Mouse (Mus musculus) hindbrain, embryonic 16.5 days (tissue): ENCODE results near the gene Trim5. TPM values are rescaled to one million over a fixed set of nuclear protein-coding genes. Genes with fewer than 3 reads are reported as not detected.
"Not testable (repeated sequence)": the region's sequence is repeated elsewhere in the genome, so short reads cannot be mapped to it uniquely, and the experiment has no call there.

ENCODE experiments used
- ATAC-seq: fragments of 200-750 bp; cut with Nextera tagmentation; 2 replicates; pipeline ENCODE4 v1.8.0; 2017; ENCODE audit warnings: moderate TSS enrichment, moderate library complexity
- H3K27ac ChIP-seq: fragments of 300-500 bp; sonication (generic); 2 replicates; pipeline ENCODE4 v1.5.1; 2014; ENCODE audit warnings: low read depth, mild to moderate bottlenecking, control low read depth, low read length, moderate library complexity
- H3K27me3 ChIP-seq: fragments of 300-500 bp; sonication (generic); replicated peaks from 2 replicates; pipeline ENCODE4 v1.6.1; 2014; ENCODE audit warnings: low read length; ENCODE audit not compliant: control insufficient read depth, insufficient read depth
- H3K36me3 ChIP-seq: fragments of 300-500 bp; sonication (generic); 2 replicates; pipeline ENCODE4 v1.6.1; 2014; ENCODE audit warnings: mild to moderate bottlenecking, low read length, moderate library complexity, mixed read lengths; ENCODE audit not compliant: control insufficient read depth, insufficient read depth
- H3K4me1 ChIP-seq: fragments of 300-500 bp; sonication (generic); 2 replicates; pipeline ENCODE4 v1.6.1; 2014; ENCODE audit warnings: low read depth, low read length; ENCODE audit not compliant: control insufficient read depth, insufficient read depth
- H3K4me2 ChIP-seq: fragments of 300-500 bp; sonication (generic); 2 replicates; pipeline ENCODE4 v1.6.1; 2014; ENCODE audit warnings: mild to moderate bottlenecking, low read length, control low read depth, moderate library complexity
- H3K4me3 ChIP-seq: fragments of 300-500 bp; sonication (generic); 2 replicates; pipeline ENCODE4 v1.5.1; 2014; ENCODE audit warnings: mild to moderate bottlenecking, low read length, control low read depth, moderate library complexity
- H3K9ac ChIP-seq: fragments of 300-500 bp; sonication (generic); 2 replicates; pipeline ENCODE4 v1.6.1; 2014; ENCODE audit warnings: low read depth, mild to moderate bottlenecking, control low read depth, low read length, moderate library complexity
- H3K9me3 ChIP-seq: fragments of 300-500 bp; sonication (generic); 2 replicates; pipeline ENCODE4 v1.6.1; 2014; ENCODE audit warnings: mild to moderate bottlenecking, low read length, moderate library complexity; ENCODE audit not compliant: control insufficient read depth
- whole genome bisulfite sequencing: fragments of 180-500 bp; shearing (Covaris S2); extraction: QIAGEN DNeasy Blood & Tissue Kit; methylation state at CpG from one replicate; pipeline ENCODE4 v1.1.7; 2014; 5-methylcytosine and 5-hydroxymethylcytosine counted together
- polyA plus RNA-seq: library from polyadenylated mRNA; unstranded; fragments of >200 nt; fragmentation: Nextera tagmentation; extraction: Ambion mirVana; gene quantifications from 2 replicates; pipeline ENCODE4 v1.2.1, GENCODE M21; 2015

Trim5 gene
- polyA plus RNA-seq, result 0.21 and 0.24 TPM in 2 replicates

DNA sequence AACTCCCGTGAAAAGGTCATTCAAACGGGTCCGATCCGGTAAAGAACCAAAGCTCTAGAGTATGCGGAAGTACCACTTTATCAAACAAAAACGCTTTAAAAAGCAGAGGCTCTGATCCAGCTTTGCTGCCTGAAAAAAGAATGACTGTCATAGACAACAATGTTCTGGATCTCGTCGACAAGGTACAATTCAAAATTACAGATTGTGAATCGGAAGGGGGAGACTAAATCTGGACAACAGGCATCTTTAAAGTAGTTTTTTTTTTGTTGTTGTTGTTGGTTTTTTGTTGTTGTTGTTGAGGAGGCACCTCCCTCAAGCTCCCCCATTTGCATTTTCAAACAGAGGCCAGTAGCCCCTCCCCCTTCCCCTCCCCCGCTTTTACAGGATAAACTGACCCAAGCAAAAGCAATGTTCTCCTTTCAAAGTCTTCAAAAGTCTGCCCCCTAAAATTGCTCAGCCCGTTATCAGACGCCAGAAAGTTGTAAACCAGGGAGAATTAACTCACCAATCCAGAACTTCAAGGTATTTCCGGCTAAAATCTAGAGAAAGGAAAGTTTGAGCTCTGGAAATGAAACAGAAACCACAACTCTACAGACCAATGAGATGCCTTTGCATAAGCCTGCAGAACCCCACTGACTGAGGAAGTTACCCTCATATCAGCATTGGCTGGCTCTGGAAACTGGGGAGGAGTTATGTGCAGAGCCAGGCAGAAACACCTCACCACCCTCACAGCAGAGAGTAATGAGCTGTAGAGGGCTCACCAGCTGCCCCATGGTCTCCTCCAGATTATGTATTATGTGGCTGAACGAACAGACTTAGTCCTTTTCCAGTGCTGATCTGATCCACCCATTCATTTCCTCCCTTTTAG is at the start of gene Trim5:
TSS of gene Trim5 (minus strand) at position 519 of the 868 bp plus-strand sequence.
- WGBS, result 47% methylated on average over 14 of the region's 14 CpGs
- not testable (repeated sequence) for H3K27me3 ChIP-seq, H3K9me3 ChIP-seq, H3K36me3 ChIP-seq, H3K4me1 ChIP-seq, H3K27ac ChIP-seq, H3K9ac ChIP-seq, H3K4me3 ChIP-seq
- peak within 1 kb of the TSS; percentile 14; the same call in 1 of the 2 replicates for H3K4me2 ChIP-seq
- peak; percentile 58; the same call in 1 of the 2 replicates for ATAC-seq

DNA sequence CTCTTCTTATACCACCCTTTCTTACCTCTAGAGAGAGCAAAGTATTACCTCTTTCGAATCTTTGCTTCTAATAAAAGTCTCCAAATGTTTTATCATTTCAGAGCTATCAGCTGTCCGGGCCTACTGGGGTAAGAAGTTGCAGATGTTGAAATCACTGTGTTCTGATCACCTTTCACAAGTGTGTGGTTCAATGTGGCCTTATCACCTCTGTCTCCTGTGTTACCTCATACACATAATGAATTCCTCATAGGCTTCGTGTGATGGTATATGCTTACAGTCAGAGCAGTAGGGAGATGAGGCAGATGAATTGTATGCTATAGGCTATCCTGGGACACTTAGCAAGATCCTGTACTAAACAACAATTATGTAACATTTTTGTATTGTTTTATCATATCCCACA is 47.7 kb upstream of the Trim5 start:
- H3K4me3 ChIP-seq, H3K36me3 ChIP-seq, H3K27me3 ChIP-seq, H3K4me2 ChIP-seq, H3K27ac ChIP-seq, H3K9me3 ChIP-seq, ATAC-seq, H3K4me1 ChIP-seq, H3K9ac ChIP-seq: not testable (repeated sequence)
- 92% methylated on average over 3 of the region's 3 CpGs for WGBS

DNA sequence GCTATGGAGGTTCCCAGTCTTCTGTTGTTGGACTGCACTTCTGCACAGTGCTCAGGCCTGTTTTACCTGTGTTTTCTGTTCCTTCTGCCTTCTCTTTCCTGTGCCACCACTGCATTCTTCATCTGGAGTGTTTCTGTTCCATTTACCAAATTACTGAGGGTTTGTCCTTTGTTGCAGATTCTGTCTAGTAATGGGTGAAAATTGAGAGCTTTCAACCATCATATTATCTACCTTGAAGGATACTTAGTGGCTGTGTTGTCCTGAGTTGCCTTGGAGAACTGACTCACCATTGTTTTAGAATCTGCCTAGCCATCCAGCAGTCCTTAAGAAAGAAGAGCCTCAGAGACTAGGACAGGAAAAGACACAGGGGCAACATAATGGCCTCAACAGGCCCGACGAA is 41.3 kb upstream of the Trim5 start, which contains the start of gene Trim34b:
TSS of gene Trim34b (plus strand) at position 301 of the 400 bp plus-strand sequence.
- not testable (repeated sequence) for H3K4me2 ChIP-seq, ATAC-seq, H3K9me3 ChIP-seq, H3K4me3 ChIP-seq, H3K27me3 ChIP-seq, H3K27ac ChIP-seq, H3K36me3 ChIP-seq, H3K4me1 ChIP-seq, H3K9ac ChIP-seq
- 90% methylated on average over 2 of the region's 2 CpGs for WGBS

DNA sequence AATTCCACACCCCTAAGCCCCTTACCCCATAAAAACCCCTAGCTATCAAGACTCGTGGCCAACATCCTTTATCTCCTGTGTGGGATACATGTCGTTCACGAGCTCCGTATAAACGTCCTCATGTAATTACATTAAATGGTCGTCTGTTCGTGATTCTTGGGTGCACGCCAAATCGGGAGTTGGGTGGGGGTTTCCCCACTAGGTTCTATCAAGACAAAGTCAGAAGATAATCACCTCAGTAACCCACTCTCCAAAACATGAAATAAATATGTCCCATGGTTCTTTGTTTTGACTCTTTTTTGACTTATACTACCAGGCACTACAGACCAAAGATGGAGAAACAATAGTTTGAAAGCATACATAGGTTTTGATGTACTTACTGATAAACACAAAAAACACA is 34.1 kb upstream of the Trim5 start:
- no peak overlapping the region for H3K9ac ChIP-seq
- H3K36me3 ChIP-seq, result no peaks in the 10 kb centered on the region
- H3K4me3 ChIP-seq, result no peak overlapping the region
- H3K9me3 ChIP-seq, result no peaks in the 10 kb centered on the region
- no peak overlapping the region for H3K27ac ChIP-seq
- no peaks in the 10 kb centered on the region for H3K27me3 ChIP-seq
- no peaks in the 10 kb centered on the region for H3K4me1 ChIP-seq
- H3K4me2 ChIP-seq, result no peak overlapping the region
- 85% methylated on average over 9 of the region's 9 CpGs for WGBS
- no peak for ATAC-seq

DNA sequence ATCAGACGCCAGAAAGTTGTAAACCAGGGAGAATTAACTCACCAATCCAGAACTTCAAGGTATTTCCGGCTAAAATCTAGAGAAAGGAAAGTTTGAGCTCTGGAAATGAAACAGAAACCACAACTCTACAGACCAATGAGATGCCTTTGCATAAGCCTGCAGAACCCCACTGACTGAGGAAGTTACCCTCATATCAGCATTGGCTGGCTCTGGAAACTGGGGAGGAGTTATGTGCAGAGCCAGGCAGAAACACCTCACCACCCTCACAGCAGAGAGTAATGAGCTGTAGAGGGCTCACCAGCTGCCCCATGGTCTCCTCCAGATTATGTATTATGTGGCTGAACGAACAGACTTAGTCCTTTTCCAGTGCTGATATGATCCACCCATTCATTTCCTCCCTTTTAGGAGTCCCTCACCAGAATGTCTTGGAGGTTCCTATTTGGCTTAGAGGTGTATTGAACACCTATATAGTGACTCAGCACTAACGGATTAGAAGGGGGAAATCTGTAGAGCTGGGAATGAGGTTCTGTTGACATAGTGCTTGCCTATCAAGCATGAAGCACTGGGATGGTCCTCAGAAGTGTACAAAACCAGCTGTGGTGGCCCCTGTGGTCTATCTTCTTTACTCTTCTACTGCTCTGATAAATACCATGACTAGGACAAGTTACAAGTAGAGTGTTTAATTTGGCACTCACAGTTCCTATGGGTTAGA is 27.6 kb upstream of the Trim5 start, which contains the start of gene Trim12a:
TSS of gene Trim12a (minus strand) at position 98 of the 712 bp plus-strand sequence.
- not testable (repeated sequence) for H3K9me3 ChIP-seq, H3K36me3 ChIP-seq, H3K9ac ChIP-seq, H3K27ac ChIP-seq, H3K4me1 ChIP-seq, H3K27me3 ChIP-seq
- WGBS, result 34% methylated on average over 4 of the region's 4 CpGs
- ATAC-seq, result 0 out of 2 replicates have a peak, but pooled peaks have one; percentile 56
- Histone ChIP-seq H3K4me2 (peak within 1 kb of the TSS; percentile 42), H3K4me3 (peak within 1 kb of the TSS; percentile 31)

DNA sequence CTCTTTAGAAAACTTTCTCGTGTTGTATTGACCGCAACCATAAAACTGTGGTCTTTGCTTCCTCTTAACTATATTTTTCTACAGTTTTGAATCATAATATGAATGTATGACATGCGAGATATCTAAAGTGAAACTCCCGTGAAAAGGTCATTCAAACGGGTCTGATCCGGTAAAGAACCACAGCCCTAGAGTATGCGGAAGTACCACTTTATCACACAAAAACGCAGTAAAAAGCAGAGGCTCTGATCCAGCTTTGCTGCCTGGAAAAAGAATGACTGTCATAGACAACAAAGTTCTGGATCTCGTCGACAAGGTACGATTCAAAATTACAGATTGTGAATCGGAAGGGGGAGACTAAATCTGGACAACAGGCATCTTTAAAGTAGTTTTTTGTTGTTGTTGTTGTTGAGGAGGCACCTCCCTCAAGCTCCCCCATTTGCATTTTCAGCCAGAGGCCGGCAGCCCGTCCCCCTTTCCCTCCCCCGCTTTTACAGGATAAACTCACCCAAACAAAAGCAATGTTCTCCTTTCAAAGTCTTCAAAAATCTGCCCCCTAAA is 27.0 kb upstream of the Trim5 start:
- H3K4me2 ChIP-seq, result peak overlapping the region; percentile 42
- ATAC-seq, result no peak
- no peak overlapping the region for H3K9ac ChIP-seq
- H3K9me3 ChIP-seq, result no peaks in the 10 kb centered on the region
- peak overlapping the region; percentile 31 for H3K4me3 ChIP-seq
- no peaks in the 10 kb centered on the region for H3K27me3 ChIP-seq
- WGBS, result 15% methylated on average over 15 of the region's 15 CpGs
- no peaks in the 10 kb centered on the region for H3K4me1 ChIP-seq
- no peaks in the 10 kb centered on the region for H3K36me3 ChIP-seq
- no peak overlapping the region for H3K27ac ChIP-seq

DNA sequence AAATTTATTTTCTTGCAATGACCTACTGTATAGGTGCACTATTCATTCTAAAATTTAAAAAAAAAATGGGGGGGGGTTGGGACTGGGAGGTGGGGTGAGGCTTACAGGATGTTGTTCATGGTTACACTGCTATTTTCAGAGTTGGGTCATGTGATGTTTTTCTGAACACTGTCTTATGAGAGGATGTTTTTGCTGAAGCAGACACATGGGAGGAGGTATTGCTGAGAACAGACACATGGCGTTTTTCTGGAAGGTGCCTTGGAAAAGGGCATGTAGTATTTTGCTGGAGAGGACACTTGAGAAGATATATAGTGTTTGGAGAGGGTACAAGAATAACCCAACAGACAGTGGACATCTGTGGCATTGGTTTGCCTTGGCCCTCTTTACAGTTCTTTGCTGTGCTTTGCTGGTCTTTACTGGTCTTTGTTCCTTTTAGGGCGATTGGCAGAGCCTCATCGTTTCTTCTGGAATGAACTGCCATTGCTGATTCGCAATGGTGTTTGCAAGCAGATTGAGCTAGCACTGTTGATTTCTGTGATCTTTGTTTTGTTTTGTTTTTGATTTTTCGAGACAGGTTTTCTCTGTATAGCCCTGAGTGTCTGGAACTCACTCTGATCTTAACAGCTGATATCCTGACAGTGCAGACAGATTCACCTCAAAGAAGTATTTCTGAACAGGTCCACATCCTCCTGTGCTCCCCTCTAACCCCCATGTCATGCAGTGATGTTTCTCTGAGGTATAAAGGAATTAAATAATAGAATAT is 3.9 kb upstream of the Trim5 start:
- no peak overlapping the region for H3K4me2 ChIP-seq
- 84% methylated on average over 5 of the region's 5 CpGs for WGBS
- no peak overlapping the region for H3K9ac ChIP-seq
- ATAC-seq, result no peak
- no peaks in the 10 kb centered on the region for H3K4me1 ChIP-seq
- H3K36me3 ChIP-seq, result no peaks in the 10 kb centered on the region
- no peaks in the 10 kb centered on the region for H3K27me3 ChIP-seq
- H3K4me3 ChIP-seq, result no peak overlapping the region
- H3K9me3 ChIP-seq, result no peaks in the 10 kb centered on the region
- no peak overlapping the region for H3K27ac ChIP-seq

DNA sequence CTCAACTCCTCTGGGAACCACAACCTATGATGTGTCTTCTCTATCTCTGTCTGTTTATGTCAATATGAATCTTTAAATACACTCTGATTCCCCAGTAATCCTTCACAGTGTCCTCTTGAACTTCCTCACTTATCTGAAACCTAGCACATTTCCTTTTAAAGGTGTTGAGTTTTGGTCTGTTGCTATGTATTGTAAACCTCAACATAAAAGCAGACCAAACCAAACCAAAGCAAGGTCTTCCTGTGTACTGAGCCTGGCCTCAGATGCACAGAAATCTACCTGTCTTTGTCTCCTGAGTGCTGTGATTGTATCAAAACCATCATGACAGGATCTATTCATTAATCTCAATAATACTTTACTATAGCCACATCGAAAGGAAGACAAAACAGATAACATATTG is 2.7 kb upstream of the Trim5 start:
- Histone ChIP-seq H3K9me3 (no peaks in the 10 kb centered on the region), H3K4me1 (no peaks in the 10 kb centered on the region), H3K36me3 (no peaks in the 10 kb centered on the region), H3K4me3 (no peak overlapping the region), H3K27me3 (no peaks in the 10 kb centered on the region), H3K4me2 (no peak overlapping the region), H3K27ac (no peak overlapping the region), H3K9ac (no peak overlapping the region)
- WGBS, result 89% methylated on average over 1 of the region's 1 CpGs
- ATAC-seq, result no peak
